Mouse (Mus musculus): ENCODE measurements around the gene Wbp2.

The Wbp2 gene

DNA sequence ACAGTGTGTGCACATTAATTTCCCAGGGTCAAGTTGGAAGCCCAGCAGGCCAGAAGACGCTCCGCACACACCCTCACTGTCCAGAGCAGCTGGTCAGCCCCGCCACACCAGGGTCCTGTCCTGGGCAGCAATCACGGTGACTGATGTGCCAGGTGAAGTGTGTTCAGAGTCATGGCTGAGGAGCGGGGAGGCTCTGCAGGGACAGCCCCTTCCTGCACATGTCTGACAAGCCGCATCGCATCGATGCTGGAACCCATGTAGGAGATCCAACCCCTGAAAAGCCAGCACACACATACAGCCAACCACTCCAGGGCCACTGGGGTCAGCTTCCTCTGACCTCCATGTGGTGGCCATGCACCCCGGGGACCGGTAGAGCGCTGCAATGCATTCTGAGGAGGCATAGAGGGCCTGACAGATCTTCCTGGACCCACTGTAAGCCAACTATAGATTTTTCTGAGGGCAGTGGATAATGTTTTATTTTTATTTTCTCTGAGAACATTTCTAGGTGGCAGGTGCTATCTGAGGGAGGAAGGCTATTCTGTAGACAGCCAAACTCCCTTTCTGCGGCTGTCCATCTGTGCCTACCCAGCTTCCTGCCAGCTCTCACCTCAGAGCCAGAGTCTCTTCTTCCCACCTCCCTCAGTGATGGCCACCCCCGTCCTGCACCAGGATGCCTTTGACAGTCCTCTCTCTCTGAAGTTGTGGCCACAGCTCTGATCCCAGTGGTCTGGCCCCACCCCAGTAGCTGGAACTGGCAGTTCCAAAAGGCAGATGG, 25.0 kb downstream of the Wbp2 start:
- DNase-seq (ENCODE audit: low spot score), result no peak

- DNase-seq (ENCODE audit: low spot score), result no peak
Observed at GRCm38 (mm10) chr11:116060596-116060995, 26.2 kb downstream of the Wbp2 start.

GRCm38 (mm10) chr11:116059691-116060025, 27.1 kb downstream of the Wbp2 start:
- no peak for DNase-seq (ENCODE audit: low spot score)

GRCm38 (mm10) chr11:116058868-116059690, 27.7 kb downstream of the Wbp2 start:
- no peak for DNase-seq (ENCODE audit: low spot score)

GRCm38 (mm10) chr11:116058022-116058614, 28.7 kb downstream of the Wbp2 start:
- DNase-seq (ENCODE audit: low spot score), result no peak

GRCm38 (mm10) chr11:116057237-116057881, 29.4 kb downstream of the Wbp2 start:
- DNase-seq (ENCODE audit: low spot score), result no peak

GRCm38 (mm10) chr11:116055873-116056272, 30.9 kb downstream of the Wbp2 start:
- no peak for DNase-seq (ENCODE audit: low spot score)

GRCm38 (mm10) chr11:116053510-116054229, 33.1 kb downstream of the Wbp2 start:
- DNase-seq (ENCODE audit: low spot score), result no peak

DNA sequence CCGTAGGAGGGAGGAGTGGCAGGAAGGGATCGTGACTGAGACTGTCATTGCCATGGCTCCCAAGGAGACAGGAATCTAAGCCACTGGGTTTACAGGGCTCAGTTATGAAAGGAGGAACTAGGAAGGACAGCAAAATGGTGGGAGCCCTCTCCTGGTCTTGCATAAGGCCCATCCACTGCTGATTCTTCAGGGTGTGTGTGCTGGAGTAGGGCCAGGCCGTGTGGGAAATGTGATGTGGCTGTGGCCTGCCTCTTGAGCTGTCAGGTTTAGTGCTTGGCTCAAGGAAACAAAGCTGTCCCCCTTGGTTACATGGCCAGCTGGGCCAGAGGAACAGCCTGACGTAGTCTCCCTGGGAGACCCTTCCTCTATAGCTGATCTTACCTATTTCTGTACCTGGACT, 36.6 kb downstream of the Wbp2 start:
- no peak for DNase-seq (ENCODE audit: low spot score)

DNA sequence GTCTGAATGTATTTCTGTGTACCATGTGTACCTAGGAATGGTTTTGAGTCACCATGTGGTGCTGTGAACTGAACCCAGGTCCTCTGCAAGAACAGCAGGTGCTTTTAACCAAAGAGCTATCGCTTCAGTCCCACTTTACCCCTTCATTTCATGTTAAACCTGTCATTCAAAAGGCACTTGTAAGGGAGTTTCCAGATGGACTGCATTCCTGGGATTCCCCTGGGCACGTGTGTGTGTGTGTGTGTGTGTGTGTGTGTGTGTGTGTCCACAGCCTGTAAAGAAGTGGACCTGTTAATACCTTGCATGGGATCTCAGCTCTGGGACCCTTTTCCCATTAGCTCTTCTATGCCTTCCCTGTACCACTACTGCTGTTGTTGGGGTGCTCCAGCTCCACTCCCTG, 37.2 kb downstream of the Wbp2 start:
- DNase-seq (ENCODE audit: low spot score), result no peak

- DNase-seq (ENCODE audit: low spot score), result no peak
Observed at GRCm38 (mm10) chr11:116045173-116045572, 41.6 kb downstream of the Wbp2 start.

GRCm38 (mm10) chr11:116043286-116043685, 43.5 kb downstream of the Wbp2 start:
- DNase-seq (ENCODE audit: low spot score), result no peak

DNA sequence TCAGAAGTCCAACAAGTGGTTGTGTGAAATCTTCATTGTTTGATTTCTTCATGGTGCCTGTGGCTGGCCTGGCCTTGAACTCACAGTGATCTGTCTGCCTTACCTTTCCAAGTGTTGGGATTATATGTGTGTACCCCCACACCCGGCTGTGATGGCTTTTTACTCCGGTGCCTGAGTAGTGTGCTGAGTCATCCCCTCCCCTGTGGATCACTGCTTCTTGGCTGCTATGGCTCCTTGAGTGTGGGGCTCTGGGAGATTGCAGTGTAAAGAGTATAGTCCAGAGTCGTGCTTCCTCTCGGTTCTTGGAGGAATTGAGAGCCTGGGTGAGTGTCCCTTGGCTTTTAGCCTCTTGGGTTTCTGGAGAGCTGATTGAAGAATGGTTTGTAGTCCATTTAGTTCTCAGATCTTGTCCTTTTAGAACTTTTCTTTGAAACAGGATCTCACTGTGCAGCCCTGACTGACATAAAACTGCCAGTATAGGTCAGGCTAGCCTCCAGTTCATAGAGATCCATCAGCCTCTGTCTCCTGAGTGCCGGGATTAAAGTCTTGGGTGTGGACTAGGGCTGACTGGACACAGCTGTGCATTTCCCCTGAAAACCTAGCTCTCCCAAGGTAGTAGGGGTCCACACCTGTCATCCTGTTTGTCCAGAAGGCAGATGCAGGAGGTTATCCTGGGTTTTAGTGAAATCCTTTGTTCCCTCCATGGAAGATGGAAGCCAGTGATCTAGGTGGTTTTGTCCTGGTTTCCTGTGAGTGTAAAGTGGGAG, 44.2 kb downstream of the Wbp2 start:
- no peak for DNase-seq (ENCODE audit: low spot score)

GRCm38 (mm10) chr11:116041833-116042232, 45.0 kb downstream of the Wbp2 start:
- no peak for DNase-seq (ENCODE audit: low spot score)

- no peak for DNase-seq (ENCODE audit: low spot score)
Observed at GRCm38 (mm10) chr11:116040593-116040992, 46.2 kb downstream of the Wbp2 start.

DNA sequence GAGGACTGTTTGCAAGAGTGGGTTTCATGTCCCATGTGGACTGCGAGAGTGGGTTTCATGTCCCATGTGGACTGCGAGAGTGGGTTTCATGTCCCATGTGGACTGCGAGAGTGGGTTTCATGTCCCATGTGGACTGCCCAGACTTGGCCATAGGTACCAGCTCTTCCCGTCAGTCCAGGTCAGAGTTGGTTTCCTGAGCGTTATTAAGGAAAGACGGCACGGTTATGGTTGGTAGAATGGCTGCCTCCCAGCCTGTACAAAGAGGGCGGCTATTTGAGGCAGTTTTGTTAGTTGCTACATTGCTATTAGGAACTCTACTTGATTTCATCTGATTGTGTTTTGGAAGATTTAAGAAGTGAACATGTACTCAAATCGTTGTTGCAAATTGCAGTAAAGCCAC, 49.0 kb downstream of the Wbp2 start:
- no peak for DNase-seq (ENCODE audit: low spot score)

- DNase-seq (ENCODE audit: low spot score), result no peak
Observed at GRCm38 (mm10) chr11:116036671-116037070, 50.1 kb downstream of the Wbp2 start.

DNA sequence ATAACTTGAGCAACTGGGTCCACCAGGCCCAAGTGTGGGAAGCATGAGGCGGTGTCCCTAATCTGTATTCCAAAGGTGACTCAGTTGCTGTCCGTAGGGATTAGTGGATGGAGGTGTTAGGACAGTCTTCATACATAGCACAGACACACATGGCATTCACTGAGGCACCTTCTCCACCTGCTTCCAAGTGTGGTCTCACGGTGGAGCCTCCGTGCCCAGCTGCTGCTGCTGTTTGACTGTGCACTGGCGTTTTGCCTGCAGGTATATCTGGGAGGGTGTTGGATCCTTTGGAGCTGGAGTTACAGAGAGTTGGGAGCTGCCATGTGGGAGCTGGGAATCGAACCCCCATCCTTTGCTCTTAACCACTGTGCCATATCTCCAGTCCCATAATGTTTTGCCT, 52.2 kb downstream of the Wbp2 start:
- no peak for DNase-seq (ENCODE audit: low spot score)

DNA sequence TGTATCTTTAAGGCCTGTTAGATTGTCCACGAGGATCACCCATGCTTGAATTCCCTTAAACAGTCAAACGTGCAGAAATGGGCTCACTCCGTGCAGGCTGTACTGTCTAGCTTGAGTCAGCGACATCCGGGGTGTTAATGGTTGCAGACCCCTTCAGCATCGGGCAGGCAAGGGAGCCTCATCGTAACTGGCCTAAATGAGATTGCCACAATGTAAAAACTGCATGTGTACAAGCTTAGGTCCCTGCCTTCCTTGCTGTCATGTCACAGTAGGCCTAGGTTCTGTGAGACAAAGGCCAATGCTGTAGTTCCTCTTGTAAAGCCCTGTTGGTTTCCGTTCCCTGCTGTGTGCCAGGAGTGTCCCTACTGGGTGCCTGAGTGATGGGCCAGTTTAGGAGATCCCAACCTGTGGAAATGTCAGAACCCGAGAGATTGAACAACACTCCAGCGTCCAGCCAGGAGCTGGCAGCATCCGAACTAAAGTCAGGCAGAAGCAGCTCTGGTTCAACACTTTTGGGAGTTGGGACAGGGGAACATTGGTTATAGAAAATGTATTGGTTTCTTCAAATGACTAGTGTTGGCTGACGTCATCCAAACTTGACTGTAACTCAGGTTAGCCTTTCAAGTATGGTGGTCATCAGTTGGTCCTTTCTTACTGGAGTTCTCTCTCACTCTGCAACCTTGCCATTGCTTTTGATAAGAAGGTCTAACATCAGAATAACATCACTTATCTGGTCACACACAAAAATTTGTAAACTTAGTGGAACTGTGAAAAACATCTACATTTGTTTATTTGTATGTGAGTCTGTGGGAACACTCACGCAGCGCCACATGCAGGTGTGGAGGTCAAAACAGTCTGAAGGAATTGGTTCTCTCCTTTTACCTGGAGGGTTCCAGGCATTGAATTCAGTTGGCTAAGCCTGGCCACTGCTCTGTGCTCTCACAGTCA, 55.6 kb downstream of the Wbp2 start:
- no peak for DNase-seq (ENCODE audit: low spot score)

Data from left cerebral cortex, adult 11 months (tissue).